Mouse (Mus musculus): ENCODE results near the gene Arl2. TPM values are rescaled to one million over a fixed set of nuclear protein-coding genes. Genes with fewer than 3 reads are reported as not detected.
"Not testable (repeated sequence)": the region's sequence is repeated elsewhere in the genome, so short reads cannot be mapped to it uniquely, and the experiment has no call there.

The Arl2 gene
- polyA plus RNA-seq, 1 experiment from 2014 or later, result 78.2 TPM

- Histone ChIP-seq H3K9ac (replicated peaks) (no peak overlapping the region), H3K9me3 (no peaks in the 10 kb centered on the region), H3K4me1 (replicated peaks) (peaks cover 10% of the 10 kb centered on the region), H3K27me3 (no peaks in the 10 kb centered on the region), H3K27ac (no peak overlapping the region), H3K4me3 (replicated peaks) (no peak overlapping the region), H3K4me2 (no peak overlapping the region), H3K36me3 (no peaks in the 10 kb centered on the region)
- WGBS, result 86% methylated on average over 5 of the region's 5 CpGs
- no peak for ATAC-seq (ENCODE audit: insufficient number of reproducible peaks, insufficient read depth, low FRiP score, low TSS enrichment, low read depth)
Observed at GRCm38 (mm10) chr19:6144842-6145241, 3.5 kb upstream of the Arl2 start.

DNA sequence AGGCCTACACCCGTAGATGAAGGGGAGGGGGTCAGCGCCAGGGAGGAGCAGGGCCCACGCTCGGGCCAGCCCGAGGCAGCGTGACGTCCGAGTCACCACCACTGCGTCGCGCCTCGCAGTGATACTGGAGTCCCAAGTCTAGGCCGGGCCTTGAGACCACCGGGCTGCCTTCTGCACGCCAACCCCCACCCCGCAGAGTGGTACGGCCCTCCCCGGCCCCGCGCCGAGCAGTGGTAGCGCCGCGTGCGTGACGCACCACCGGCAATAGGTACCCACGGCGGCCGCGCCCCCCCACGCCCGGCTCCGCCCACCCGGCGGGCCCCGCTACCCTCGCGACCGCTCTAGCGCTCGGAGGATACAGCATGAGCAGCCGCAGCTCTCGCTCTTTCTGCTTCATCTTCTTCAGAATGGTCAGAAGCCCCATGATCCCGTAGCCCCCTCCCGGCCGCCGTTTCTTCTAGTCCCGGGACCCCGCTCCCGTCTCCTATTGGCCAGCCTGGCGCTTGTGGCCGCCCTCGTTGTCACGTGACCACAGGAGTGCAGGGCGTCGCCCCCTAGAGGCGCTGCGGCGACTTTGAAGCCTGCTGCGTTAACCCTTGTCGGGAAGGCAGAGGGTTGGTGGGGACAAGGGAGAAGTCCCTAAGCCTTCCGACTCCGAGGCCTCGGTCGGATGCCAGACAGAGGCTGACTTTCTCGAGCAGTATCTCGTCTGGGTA lies 512 bp downstream of the Arl2 start, which contains the start of gene Batf2:
Gene Batf2, plus strand, starts transcription at position 306 of the 716 bp plus-strand sequence.
- H3K36me3 ChIP-seq, result peaks cover 19% of the 10 kb centered on the region
- H3K9me3 ChIP-seq, result no peaks in the 10 kb centered on the region
- H3K27ac ChIP-seq, result peak within 1 kb of the TSS; percentile 98
- no peaks in the 10 kb centered on the region for H3K27me3 ChIP-seq
- peak within 1 kb of the TSS; percentile 64 for H3K4me3 ChIP-seq (replicated peaks)
- ATAC-seq (ENCODE audit: insufficient number of reproducible peaks, insufficient read depth, low FRiP score, low TSS enrichment, low read depth), result peak; percentile 91
- peaks cover 14% of the 10 kb centered on the region for H3K4me1 ChIP-seq (replicated peaks)
- 0% methylated on average over 67 of the region's 68 CpGs for WGBS
- peak within 1 kb of the TSS; percentile 83 for H3K4me2 ChIP-seq
- peak within 1 kb of the TSS; percentile 86 for H3K9ac ChIP-seq (replicated peaks)

DNA sequence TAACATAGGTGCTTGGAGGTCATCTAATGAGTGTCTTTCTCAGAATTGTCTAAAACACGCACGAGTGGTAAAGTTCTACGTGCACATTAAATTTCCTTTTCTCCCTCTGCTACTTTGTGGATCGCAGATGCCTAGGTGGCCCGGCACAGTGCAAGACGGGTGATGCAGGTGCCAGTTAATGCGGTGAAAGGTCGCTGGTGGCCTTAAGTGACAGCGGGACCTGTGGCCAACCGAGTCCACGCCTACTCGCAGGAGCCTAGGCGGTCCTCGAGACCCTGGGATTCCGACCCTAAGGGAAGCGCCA lies 1.0 kb downstream of the Arl2 start:
- Histone ChIP-seq H3K9ac (replicated peaks) (peak overlapping the region; percentile 86), H3K4me3 (replicated peaks) (peak overlapping the region; percentile 64), H3K27ac (peak overlapping the region; percentile 98), H3K27me3 (no peaks in the 10 kb centered on the region), H3K4me2 (peak overlapping the region; percentile 83), H3K36me3 (peaks cover 24% of the 10 kb centered on the region), H3K4me1 (replicated peaks) (peaks cover 14% of the 10 kb centered on the region), H3K9me3 (no peaks in the 10 kb centered on the region)
- 9% methylated on average over 16 of the region's 16 CpGs for WGBS
- ATAC-seq (ENCODE audit: insufficient number of reproducible peaks, insufficient read depth, low FRiP score, low TSS enrichment, low read depth), result no peak; the same call in 1 of the 2 replicates

GRCm38 (mm10) chr19:6139701-6140100 lies 1.6 kb downstream of the Arl2 start:
- Histone ChIP-seq H3K9ac (replicated peaks) (peak overlapping the region; percentile 86; the same call in 1 of the 2 replicates), H3K36me3 (peaks cover 31% of the 10 kb centered on the region), H3K27ac (no peak overlapping the region), H3K4me2 (peak overlapping the region; percentile 83), H3K4me1 (replicated peaks) (peaks cover 14% of the 10 kb centered on the region), H3K27me3 (no peaks in the 10 kb centered on the region), H3K4me3 (replicated peaks) (peak overlapping the region; percentile 64), H3K9me3 (no peaks in the 10 kb centered on the region)
- WGBS, result 91% methylated on average over 6 of the region's 6 CpGs
- no peak for ATAC-seq (ENCODE audit: insufficient number of reproducible peaks, insufficient read depth, low FRiP score, low TSS enrichment, low read depth)

GRCm38 (mm10) chr19:6136397-6136796 lies 5.0 kb downstream of the Arl2 start:
- Histone ChIP-seq H3K27ac (no peak overlapping the region), H3K27me3 (no peaks in the 10 kb centered on the region), H3K4me1 (replicated peaks) (peaks cover 9% of the 10 kb centered on the region), H3K4me2 (no peak overlapping the region), H3K36me3 (peaks cover 40% of the 10 kb centered on the region), H3K4me3 (replicated peaks) (no peak overlapping the region), H3K9ac (replicated peaks) (0 out of 2 replicates have a peak overlapping the region, but pooled peaks have one; percentile 18), H3K9me3 (no peaks in the 10 kb centered on the region)
- 82% methylated on average over 3 of the region's 3 CpGs for WGBS
- no peak for ATAC-seq (ENCODE audit: insufficient number of reproducible peaks, insufficient read depth, low FRiP score, low TSS enrichment, low read depth)

DNA sequence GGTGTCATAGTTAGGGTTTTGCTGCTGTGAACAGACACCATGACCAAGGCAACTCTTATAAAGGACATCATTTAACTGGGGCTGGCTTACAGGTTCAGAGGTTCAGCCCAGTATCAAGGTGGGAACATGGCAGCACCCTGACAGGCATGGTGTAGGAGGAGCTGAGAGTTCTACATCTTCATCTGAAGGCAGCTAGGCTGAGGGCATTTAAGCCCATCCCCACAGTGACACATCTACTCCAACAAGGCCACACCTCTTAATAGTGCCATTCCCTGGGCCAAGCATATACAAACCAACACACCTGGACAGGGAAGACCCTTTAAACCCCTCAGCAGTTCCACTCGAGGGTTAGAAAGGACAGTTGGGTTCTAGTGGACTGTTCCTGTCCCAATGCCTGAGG lies 8.2 kb downstream of the Arl2 start:
- not testable (repeated sequence) for H3K4me3 ChIP-seq (replicated peaks); ATAC-seq (ENCODE audit: insufficient number of reproducible peaks, insufficient read depth, low FRiP score, low TSS enrichment, low read depth); H3K4me2 ChIP-seq; H3K4me1 ChIP-seq (replicated peaks); H3K27me3 ChIP-seq; H3K27ac ChIP-seq; H3K9ac ChIP-seq (replicated peaks); H3K9me3 ChIP-seq
- WGBS, result 51% methylated on average over 1 of the region's 1 CpGs
- peaks cover 40% of the 10 kb centered on the region for H3K36me3 ChIP-seq

GRCm38 (mm10) chr19:6132171-6132827 lies 9.0 kb downstream of the Arl2 start:
- no peak for ATAC-seq (ENCODE audit: insufficient number of reproducible peaks, insufficient read depth, low FRiP score, low TSS enrichment, low read depth)

DNA sequence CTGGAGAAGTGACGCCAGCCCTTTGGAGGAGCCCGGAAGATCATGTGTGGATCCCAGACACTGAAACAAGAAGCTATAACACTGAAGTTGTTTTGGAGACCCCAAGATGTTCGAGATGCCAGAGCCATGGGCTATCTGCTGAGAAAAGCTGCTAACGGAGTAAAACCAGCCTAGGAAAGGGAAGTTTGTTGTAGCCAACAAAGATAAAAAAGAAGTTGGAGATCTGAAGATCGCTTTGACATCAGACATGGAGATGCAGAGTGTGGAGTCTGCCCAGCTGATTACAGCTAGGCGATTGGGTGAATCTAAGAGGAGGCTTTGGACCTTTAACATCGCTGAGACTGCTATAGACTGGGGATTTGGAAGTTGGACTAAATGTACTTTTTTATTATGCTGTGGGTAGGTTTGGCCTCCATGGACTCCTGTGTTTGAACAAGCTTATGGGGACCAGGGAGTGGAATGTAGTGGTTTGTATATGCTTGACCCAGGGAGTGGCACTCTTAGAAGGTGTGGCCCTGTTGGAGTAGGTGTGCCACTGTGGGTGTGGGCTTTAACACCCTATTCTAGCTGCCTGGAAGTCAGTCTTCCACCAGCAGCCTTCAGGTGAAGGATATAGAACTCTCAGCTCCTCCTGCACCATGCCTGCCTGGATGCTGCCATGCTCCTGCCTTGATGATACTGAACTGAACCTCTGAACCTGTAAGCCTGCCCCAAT lies 10.8 kb downstream of the Arl2 start:
- not testable (repeated sequence) for H3K27me3 ChIP-seq; H3K4me2 ChIP-seq; H3K9me3 ChIP-seq; H3K27ac ChIP-seq; ATAC-seq (ENCODE audit: insufficient number of reproducible peaks, insufficient read depth, low FRiP score, low TSS enrichment, low read depth); H3K9ac ChIP-seq (replicated peaks); H3K4me3 ChIP-seq (replicated peaks); H3K4me1 ChIP-seq (replicated peaks)
- 81% methylated on average over 7 of the region's 7 CpGs for WGBS
- peaks cover 18% of the 10 kb centered on the region for H3K36me3 ChIP-seq

More at GRCm38 (mm10) chr19:6132171-6132827, 9.0 kb downstream of the Arl2 start:
- H3K36me3 ChIP-seq, result peaks cover 34% of the 10 kb centered on the region
- no peak overlapping the region for H3K4me2 ChIP-seq
- H3K9me3 ChIP-seq, result no peaks in the 10 kb centered on the region
- H3K4me3 ChIP-seq (replicated peaks), result no peak overlapping the region
- H3K9ac ChIP-seq (replicated peaks), result no peak overlapping the region
- peak overlapping the region; percentile 0; the same call in 1 of the 2 replicates for H3K27ac ChIP-seq
- WGBS, result 79% methylated on average over 7 of the region's 7 CpGs
- H3K4me1 ChIP-seq (replicated peaks), result 0 out of 2 replicates have a peak, but pooled peaks cover 2% of the 10 kb centered on the region
- H3K27me3 ChIP-seq, result no peaks in the 10 kb centered on the region

DNA sequence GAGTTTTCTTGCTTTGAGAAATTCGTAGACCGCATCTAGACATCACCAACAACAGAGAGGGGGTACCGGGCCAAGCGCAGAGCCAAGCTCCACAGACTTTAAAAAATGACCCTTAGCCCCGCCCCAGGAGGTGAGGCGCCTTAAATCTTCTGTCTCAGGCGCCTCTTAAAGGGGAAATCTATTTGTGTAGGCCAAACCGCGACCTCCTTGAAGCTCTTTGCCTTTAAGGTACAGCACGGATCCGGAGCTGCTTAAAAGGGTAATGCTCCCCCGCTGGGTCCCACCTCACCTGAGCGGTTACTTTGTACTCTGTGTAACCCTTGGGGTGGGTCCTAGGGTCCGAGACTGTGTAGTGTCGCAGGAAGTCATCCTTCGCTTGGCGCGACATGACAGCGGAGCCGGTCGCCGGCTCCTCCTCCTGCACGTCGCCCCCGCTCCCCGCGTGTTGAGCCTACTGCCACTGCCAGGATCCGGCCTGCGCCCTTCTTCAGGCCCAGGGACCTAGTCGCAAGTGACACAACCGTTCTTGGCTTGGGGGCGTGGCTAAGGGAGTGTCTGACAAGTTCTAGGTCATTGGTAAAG lies 13.5 kb downstream of the Arl2 start, which contains the start of gene Snx15:
Gene Snx15, minus strand, starts transcription at position 545 of the 582 bp plus-strand sequence.
- Histone ChIP-seq H3K27me3 (no peaks in the 10 kb centered on the region), H3K9me3 (no peaks in the 10 kb centered on the region), H3K4me1 (replicated peaks) (0 out of 2 replicates have a peak, but pooled peaks cover 2% of the 10 kb centered on the region), H3K4me2 (peak within 1 kb of the TSS; percentile 60), H3K4me3 (replicated peaks) (peak within 1 kb of the TSS; percentile 55), H3K27ac (peak within 1 kb of the TSS; percentile 89), H3K9ac (replicated peaks) (peak within 1 kb of the TSS; percentile 74), H3K36me3 (peaks cover 5% of the 10 kb centered on the region; the same call in 1 of the 2 replicates)
- WGBS, result under 1% methylated on average over 32 of the region's 32 CpGs
- peak; percentile 94 for ATAC-seq (ENCODE audit: insufficient number of reproducible peaks, insufficient read depth, low FRiP score, low TSS enrichment, low read depth)

GRCm38 (mm10) chr19:6126789-6127580 lies 14.4 kb downstream of the Arl2 start:
- H3K9ac ChIP-seq (replicated peaks), result no peak overlapping the region; the same call in 1 of the 2 replicates
- ATAC-seq (ENCODE audit: insufficient number of reproducible peaks, insufficient read depth, low FRiP score, low TSS enrichment, low read depth), result no peak
- 73% methylated on average over 10 of the region's 10 CpGs for WGBS
- no peaks in the 10 kb centered on the region for H3K27me3 ChIP-seq
- H3K4me2 ChIP-seq, result peak overlapping the region; percentile 60
- H3K36me3 ChIP-seq, result peaks cover 5% of the 10 kb centered on the region; the same call in 1 of the 2 replicates
- no peaks in the 10 kb centered on the region for H3K9me3 ChIP-seq
- peak overlapping the region; percentile 55 for H3K4me3 ChIP-seq (replicated peaks)
- H3K27ac ChIP-seq, result peak overlapping the region; percentile 89
- H3K4me1 ChIP-seq (replicated peaks), result peaks cover 5% of the 10 kb centered on the region; the same call in 1 of the 2 replicates
